Mouse (Mus musculus) layer of hippocampus, adult 9-11 months (tissue): Measurements from ENCODE around the gene Akap6.

Experiments
- DNase-seq: peaks from one replicate; pipeline ENCODE4 v3.0.0; 2022

The Akap6 gene

DNA sequence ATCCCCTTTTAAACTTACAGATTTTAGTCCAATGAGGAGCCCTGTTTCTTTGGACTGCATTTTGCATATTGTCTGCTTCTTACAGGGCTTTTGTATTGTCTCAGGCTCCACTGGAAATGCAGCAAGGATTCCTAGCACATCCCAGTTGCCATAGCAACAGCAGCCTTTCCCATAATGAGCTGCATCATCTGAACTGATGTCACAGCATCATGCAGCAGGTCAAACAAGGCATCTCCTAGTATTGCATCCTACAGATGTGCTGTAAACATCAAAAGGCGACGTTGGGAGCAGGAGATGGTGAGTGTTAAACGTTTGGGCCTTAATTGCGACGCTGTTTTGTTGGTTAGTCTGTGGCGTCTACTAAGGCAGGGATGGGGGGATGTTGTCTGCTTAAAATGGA lies at the start of gene Akap6:
Gene Akap6, plus strand, starts transcription at position 238 of the 400 bp plus-strand sequence.
- peak; percentile 93 for DNase-seq

DNA sequence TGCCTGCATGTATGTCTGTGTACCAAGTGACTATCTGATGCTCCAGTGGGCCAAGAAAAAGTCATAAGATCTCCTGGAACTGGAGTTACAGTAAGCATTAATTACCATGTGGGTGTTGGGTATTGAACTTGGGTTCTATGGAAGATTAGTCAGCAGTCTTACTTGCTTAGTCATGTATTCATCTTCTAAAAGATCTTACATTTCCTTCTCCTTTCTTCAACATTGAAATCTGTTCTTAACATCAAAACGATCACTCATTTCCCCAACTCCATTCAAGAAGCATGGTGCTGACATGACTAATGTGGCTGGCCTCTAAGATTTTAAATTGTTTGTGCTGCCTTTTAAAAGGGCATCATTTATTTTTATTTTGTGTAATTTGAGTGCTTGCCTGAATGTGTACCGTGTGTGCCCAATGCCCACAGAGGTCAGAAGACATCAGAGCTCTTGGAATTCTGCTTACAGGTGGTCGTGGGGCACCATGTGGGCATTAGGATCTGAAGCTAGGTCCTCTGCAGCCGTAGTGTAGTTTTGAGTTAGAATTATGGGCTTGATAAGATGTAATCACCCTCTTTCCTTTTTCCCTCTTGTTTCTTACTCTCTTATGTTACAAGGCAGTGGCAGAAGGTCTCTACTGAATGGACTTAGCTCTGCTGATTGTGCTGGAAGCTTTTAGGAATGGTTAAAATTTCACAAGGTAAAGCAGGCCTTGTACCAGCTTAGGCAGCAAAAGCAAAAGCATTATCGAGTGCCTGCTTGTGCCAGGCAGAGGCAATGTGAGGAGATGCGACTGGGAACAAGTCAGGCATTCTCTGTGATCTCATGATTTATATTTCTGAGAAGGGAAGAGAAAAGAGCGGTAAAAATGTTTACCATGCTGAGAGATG lies 36.0 kb upstream of the Akap6 start:
- no peak for DNase-seq

- DNase-seq, result no peak
Measured at GRCm38 (mm10) chr12:52664944-52665343, 34.2 kb upstream of the Akap6 start.

- peak; percentile 40 for DNase-seq
Measured at GRCm38 (mm10) chr12:52671436-52671835, 27.7 kb upstream of the Akap6 start.

DNA sequence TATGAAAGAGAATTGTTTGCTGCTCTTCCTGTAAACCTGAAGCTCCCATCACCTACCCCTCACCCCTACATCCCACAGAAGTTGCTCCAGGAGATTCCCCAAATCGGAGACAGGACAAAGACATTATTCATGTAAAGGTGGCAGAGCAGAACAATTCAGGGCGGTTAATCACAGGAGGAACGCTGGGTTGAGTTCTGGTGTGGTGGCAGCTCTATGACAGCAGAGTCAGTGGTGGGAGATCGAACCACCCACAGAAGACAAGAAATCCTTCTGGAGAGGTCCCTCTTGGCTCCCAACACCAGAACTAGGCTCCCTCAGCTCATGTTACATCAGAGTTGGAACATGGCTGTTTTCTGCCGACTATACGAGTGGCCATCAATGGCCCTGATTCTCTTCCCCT lies 27.2 kb upstream of the Akap6 start:
- DNase-seq, result no peak

DNA sequence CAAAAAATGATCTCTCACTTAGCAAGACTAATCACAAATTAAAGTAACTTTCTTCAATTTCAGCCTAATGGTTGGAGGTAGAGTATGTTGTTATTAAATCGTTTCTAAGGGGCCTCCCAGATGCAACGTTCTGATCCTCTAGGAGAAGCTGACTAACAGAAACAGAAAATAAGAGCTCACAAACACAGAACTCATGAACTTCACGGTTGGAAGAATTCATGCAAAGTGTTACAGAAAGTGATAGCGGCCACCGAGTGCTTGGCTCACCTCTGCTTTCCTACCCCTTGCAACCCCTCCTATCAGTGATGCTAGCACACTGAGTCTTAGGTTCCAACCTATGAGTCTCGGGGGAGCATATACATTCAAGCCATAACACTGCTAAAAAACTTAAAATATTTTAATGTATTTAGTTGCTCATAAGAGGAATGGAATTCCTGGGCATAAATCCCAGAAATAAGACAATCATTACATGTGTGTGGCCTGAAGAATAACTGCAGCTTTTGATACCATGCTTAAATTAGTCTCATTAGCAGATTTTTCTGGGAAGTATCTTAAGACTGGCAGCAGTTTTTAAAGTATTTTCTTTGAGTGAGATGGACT lies 25.7 kb upstream of the Akap6 start:
- DNase-seq, result no peak

GRCm38 (mm10) chr12:52675010-52675409 lies 24.2 kb upstream of the Akap6 start:
- no peak for DNase-seq

DNA sequence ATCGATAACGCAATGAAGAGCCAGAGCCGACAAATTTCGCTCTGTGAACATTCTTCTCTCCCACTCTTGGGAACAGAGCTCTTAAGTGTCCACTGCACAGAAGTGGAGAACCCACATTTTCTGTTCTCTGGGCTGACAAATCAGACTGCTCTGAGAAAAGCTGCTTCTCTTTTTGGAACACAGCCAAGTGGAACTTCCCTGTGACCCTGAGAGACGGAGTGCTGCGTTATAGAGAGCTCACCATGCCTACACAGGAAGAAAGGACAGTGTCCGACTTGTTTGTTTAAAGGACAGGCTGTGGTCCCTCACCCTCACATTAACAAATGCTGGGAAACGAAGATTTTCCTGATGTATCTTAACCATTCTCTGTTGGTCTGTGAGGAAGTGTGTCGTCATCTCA lies 11.8 kb upstream of the Akap6 start:
- no peak for DNase-seq

DNA sequence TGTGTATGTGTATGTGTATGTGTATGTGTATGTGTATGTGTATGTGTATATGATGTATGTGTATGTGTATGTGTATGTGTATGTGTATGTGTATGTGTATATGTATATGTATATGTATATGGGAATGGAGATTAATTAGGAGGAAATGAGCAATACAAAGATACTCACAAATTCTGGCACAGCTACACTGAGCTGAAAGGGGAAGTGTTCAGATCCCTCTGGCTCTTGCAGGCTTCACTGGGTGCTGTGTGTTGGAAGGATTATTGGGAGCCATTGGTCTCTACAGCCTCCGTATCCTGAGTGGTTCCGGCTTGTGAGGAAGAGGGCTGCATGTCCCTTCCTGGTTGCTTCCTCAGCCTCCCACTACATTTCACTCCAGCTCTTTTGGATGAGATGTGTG lies 10.5 kb upstream of the Akap6 start:
- DNase-seq, result no peak

DNA sequence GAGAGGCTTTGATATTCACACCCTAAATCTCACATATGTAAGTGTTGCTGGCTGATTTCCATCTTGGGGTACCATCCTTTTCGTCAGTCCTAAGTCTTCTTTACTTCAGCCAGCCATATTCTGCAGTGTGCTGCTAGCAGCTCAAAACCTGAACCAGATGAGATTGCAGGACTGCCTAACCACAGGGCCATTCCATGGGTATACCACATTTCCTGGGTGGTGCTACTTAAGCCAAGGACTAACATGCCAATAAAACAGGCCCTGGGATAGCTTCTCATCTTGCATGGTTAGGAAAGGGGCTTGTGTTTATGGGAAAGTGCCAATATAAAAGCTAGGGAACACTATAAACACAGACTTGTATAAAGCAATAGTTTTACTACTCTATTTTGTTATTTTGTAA lies 7.6 kb upstream of the Akap6 start:
- DNase-seq, result no peak

DNA sequence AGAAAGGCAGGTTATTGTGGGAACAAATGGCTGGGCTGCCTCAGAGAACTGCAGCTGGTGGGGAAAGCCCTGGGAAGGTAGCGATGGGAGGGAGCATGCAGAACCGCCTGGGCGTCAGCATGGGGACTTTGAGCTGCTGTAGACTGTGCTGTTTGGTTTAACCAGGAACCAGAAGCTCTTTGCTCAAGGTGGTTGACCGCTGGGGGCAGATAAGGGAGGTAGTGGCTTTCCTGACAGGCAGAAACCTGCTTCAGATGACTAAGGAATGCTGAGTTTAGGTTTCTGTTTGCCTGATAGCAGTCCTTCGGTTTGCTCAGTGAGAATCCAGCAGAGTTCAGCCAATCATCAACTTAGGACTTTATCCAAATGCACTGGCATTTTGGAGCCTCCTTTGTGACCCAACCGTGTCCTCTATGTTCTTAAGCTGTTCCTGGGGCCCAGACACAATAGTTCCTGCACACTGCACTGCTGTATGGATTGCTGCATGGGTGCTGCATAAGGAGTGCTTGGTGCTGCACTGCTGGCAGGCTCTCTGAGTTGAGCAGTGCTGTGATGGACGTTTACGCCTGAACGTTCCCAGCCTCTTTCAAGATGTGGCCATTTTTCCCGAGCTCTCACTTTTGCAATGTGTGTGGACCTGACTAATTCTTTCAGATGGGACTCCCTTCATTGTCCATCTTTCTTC lies 6.8 kb upstream of the Akap6 start:
- no peak for DNase-seq

- no peak for DNase-seq
Measured at GRCm38 (mm10) chr12:52697407-52698109, 1.6 kb upstream of the Akap6 start.

DNA sequence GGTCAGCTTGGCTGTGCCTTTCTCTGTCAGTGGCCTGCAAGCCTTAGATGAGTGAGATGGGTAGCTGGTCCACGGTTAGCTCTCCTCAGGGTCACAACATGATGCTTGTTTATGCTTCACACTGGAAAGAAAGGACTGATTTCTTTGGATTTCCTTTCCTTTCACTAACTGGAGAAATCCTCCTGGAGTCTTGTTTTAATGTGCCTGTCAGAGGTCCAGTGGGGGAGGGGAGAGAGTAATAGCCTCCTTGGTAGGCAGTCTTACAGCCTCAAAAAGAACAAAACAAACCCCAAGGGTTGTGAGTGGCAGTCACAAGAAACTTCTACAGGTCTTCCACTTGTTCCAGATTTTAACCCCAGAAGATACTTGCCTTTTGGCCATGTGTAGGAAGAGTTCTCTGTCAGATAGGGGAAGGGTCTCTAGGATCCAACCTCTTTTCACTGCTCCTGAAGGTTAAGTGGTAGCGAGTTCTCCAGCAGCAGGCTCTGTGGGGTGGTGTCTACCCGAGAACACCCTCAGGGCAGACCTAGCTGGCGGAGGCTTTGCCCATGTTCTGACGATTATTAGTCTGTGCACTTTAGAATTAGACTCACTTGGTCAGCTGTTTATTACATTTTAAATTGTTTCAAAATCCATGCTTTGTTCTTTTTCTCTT lies 780 bp upstream of the Akap6 start:
- DNase-seq, result no peak

DNA sequence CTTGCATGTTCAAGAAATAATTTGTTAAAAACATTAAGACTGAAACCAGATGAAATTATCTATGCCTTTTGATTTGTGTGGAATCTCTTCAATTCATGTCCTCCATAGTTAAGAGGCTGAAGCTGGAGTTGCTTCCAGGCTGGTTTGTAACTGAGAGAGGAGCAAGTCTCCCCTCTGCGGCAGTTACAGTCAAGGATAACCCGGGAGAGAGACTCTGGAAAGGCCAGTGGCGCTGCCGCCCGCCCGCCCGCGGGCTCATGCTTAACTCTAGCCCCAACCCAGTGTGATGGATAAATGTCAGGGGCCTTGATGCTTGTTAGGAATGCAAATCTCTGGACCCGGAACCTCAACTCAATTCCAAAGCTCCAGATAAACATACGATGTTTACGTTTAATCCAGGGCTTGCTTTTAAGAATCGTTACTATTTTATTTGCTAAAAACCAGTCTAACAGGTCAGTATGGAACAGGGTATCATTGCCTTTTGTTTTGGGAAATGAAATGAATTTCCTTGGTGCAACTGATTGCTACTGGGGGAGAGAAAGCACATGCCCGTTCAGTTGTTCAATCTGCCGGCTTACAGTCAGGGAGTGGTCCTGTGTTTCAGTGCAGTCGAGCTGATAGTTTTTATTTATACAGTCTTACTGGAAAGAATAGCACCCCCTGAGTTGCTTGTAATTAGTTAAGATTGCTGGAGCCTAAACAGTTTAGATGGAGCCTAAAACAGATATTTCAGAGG lies 946 bp downstream of the Akap6 start:
- peak; percentile 25 for DNase-seq

DNA sequence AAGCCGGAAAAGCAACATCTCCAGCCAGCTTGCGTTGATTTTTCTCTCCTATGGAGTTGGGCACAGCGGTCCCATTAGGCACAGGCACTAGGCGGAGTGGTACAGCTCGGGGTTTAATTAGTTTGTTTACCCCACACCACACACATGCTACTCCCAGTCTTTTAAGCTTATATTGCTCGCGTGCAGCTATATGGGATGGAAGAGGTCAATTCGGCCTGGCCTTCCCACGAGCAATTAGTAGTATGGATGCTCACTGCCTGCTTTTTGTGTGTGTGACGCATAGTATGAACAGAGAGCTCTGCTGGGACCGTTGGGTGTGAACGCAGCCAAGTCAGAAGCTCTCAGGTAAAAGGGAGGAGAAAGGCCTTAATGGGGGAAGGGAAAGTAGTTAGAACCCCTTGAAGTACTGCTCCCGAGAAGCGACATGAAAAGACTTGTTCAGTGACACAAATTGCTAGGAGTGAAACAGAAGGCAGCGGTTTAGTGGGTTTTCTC lies 1.6 kb downstream of the Akap6 start:
- no peak for DNase-seq

DNA sequence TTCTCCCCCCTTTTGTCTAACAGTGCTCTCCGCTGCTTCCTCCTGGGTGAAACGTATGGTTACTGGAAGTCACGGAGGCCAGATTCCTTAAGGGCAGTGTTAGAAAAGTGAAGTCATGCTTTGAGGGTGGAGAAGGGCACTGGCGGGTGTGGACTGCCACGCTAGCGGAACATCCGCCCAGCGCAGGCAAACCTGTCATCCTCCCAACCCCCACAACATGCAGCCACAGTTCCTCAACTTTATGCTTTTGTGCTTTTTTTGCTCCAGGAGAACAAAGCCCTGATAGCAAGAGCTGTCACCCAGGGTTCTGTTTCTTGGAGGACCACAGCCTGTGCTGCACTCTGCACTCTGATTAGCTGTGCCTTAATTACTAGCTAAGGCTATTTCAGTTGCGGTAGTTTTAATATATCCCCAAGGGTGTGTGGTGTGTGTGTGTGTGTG lies 2.0 kb downstream of the Akap6 start:
- DNase-seq, result no peak

DNA sequence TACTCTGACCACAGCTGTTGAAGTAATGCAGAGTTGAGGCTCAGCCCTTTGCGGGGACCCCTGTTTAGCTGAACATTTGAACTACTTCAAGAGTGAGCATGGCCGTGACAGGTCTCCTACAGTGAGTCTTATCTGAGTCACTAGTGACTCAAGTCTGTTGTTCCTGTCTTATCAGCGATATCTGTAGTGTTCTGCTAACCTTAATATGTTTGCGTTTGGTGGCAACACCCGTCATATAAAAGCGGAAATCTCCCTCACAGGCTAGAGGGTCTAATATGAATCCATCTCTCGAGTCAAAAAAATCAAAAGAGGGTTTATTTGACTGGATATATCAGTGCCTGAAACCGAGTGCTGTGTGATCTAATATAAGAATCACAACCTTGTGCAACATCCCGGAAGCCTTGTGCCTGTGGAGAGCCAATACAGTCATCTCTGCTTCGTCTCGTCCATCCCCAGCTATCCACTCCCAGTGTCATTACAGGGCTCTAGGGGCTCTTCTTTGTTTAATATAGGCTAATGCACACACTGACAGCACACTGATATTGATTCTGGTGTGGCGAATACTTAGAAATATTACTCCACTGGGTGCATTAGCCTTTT lies 3.3 kb downstream of the Akap6 start:
- no peak for DNase-seq

GRCm38 (mm10) chr12:52704081-52704480 lies 4.9 kb downstream of the Akap6 start:
- no peak for DNase-seq

DNA sequence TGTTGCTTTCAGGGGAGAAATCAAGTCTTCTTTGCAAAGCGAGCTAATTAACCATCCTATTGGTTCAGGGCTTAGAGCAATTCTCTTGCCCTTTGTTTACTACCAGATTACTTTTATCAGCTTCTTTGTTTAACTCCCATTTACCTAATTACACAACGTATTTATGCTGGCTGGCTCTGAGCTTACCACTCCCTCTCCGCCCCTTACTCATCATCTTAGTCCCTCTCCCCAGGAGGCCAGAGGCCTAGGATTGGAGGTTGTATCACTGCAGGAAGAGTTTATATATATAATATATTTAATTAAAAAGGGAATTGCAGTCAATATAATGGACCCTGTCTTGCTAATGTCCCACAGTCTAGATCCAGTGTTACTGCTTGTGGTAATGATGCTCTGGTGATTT lies 5.6 kb downstream of the Akap6 start:
- no peak for DNase-seq

GRCm38 (mm10) chr12:52711382-52711781 lies 12.2 kb downstream of the Akap6 start:
- DNase-seq, result no peak
